Mouse (Mus musculus) cerebral cortex, adult 2 months (tissue): ENCODE results near the gene Hspd1.

Source experiments
- WGBS: fragments of 180-500 bp; shearing (Covaris S2); methylation state at CpG from one replicate; pipeline ENCODE4 v1.1.7; 2018; 5-methylcytosine and 5-hydroxymethylcytosine counted together

Hspd1 gene

GRCm38 (mm10) chr1:55087401-55087904 is 590 bp downstream of the Hspd1 start:
- WGBS: under 1% methylated on average over 48 of the region's 57 CpGs

GRCm38 (mm10) chr1:55086868-55087400 is 1.1 kb downstream of the Hspd1 start:
- WGBS: 1% methylated on average over 13 of the region's 13 CpGs

GRCm38 (mm10) chr1:55085781-55086366 is 2.2 kb downstream of the Hspd1 start:
- WGBS: 49% methylated on average over 7 of the region's 7 CpGs

GRCm38 (mm10) chr1:55082106-55082505 is 5.9 kb downstream of the Hspd1 start:
- WGBS: 84% methylated on average over 1 of the region's 1 CpGs

GRCm38 (mm10) chr1:55079677-55080076 is 8.4 kb downstream of the Hspd1 start:
- WGBS: 87% methylated on average over 4 of the region's 4 CpGs

- WGBS: 84% methylated on average over 2 of the region's 2 CpGs
These were observed 11.1 kb downstream of the Hspd1 start for GRCm38 (mm10) chr1:55076849-55077516.

GRCm38 (mm10) chr1:55075652-55076394 is 12.2 kb downstream of the Hspd1 start:
- 78% methylated on average over 5 of the region's 5 CpGs for WGBS

GRCm38 (mm10) chr1:55074757-55075156 is 13.3 kb downstream of the Hspd1 start:
- WGBS: 68% methylated on average over 2 of the region's 2 CpGs

GRCm38 (mm10) chr1:55061772-55062171 is 26.3 kb downstream of the Hspd1 start:
- 95% methylated on average over 4 of the region's 4 CpGs for WGBS

- 89% methylated on average over 5 of the region's 5 CpGs for WGBS
These were observed 26.9 kb downstream of the Hspd1 start for GRCm38 (mm10) chr1:55061099-55061498.

GRCm38 (mm10) chr1:55058383-55058782 is 29.7 kb downstream of the Hspd1 start:
- 78% methylated on average over 2 of the region's 3 CpGs for WGBS

GRCm38 (mm10) chr1:55055322-55056115 is 32.5 kb downstream of the Hspd1 start:
- 79% methylated on average over 5 of the region's 5 CpGs for WGBS

GRCm38 (mm10) chr1:55053596-55053995 is 34.4 kb downstream of the Hspd1 start:
- WGBS: 61% methylated on average over 4 of the region's 4 CpGs

- under 1% methylated on average over 42 of the region's 42 CpGs for WGBS
These were observed 35.0 kb downstream of the Hspd1 start for GRCm38 (mm10) chr1:55053005-55053404.

- under 1% methylated on average over 45 of the region's 46 CpGs for WGBS
These were observed 35.6 kb downstream of the Hspd1 start, which contains the start of gene Coq10b for GRCm38 (mm10) chr1:55052355-55052953. Gene Coq10b (plus strand): TSS chr1:55052770.

- 56% methylated on average over 3 of the region's 3 CpGs for WGBS
These were observed 36.4 kb downstream of the Hspd1 start for GRCm38 (mm10) chr1:55051671-55052070.

GRCm38 (mm10) chr1:55048841-55049587 is 39.0 kb downstream of the Hspd1 start:
- WGBS: 67% methylated on average over 4 of the region's 4 CpGs

- 87% methylated on average over 3 of the region's 3 CpGs for WGBS
These were observed 44.9 kb downstream of the Hspd1 start for GRCm38 (mm10) chr1:55043164-55043563.

GRCm38 (mm10) chr1:55042246-55042645 is 45.8 kb downstream of the Hspd1 start:
- WGBS: 71% methylated on average over 1 of the region's 1 CpGs

- WGBS: 90% methylated on average over 4 of the region's 4 CpGs
These were observed 46.4 kb downstream of the Hspd1 start for GRCm38 (mm10) chr1:55041691-55042090.
